Mouse (Mus musculus) embryonic facial prominence, embryonic 11.5 days (tissue): Measurements from ENCODE around the gene Rere. TPM values are rescaled to one million over a fixed set of nuclear protein-coding genes. Genes with fewer than 3 reads are reported as not detected.
"Not testable (repeated sequence)": the region's sequence is repeated elsewhere in the genome, so short reads cannot be mapped to it uniquely, and the experiment has no call there.

Experiments
- ATAC-seq: fragments of 200-750 bp; cut with Nextera tagmentation; replicated peaks from 2 replicates; pipeline ENCODE4 v1.8.0; 2017; ENCODE audit warnings: low read depth; ENCODE audit not compliant: insufficient number of reproducible peaks, low FRiP score, low TSS enrichment
- DNase-seq: peaks from one replicate; pipeline ENCODE4 v3.0.0-alpha.2; 2015; ENCODE audit warnings: low spot score
- H3K27ac ChIP-seq: fragments of 300-500 bp; sonication (generic); replicated peaks from 2 replicates; pipeline ENCODE4 v1.5.1; 2014; ENCODE audit warnings: mild to moderate bottlenecking, low read depth, low read length, control low read depth
- H3K27me3 ChIP-seq: fragments of 300-500 bp; sonication (generic); 2 replicates; pipeline ENCODE4 v1.6.1; 2014; ENCODE audit warnings: mild to moderate bottlenecking, low read length, moderate library complexity, mixed read lengths; ENCODE audit not compliant: control insufficient read depth, insufficient read depth
- H3K36me3 ChIP-seq: fragments of 300-500 bp; sonication (generic); replicated peaks from 2 replicates; pipeline ENCODE4 v1.6.1; 2014; ENCODE audit warnings: low read depth, mild to moderate bottlenecking, low read length, moderate library complexity, mixed read lengths; ENCODE audit not compliant: control insufficient read depth, insufficient read depth
- H3K4me1 ChIP-seq: fragments of 300-500 bp; sonication (generic); 2 replicates; pipeline ENCODE4 v1.6.1; 2014; ENCODE audit warnings: low read length, mixed read lengths; ENCODE audit not compliant: control insufficient read depth, insufficient read depth
- H3K4me2 ChIP-seq: fragments of 300-500 bp; sonication (generic); 2 replicates; pipeline ENCODE4 v1.6.1; 2014; ENCODE audit warnings: low read depth, mild to moderate bottlenecking, control low read depth, low read length, moderate library complexity
- H3K4me3 ChIP-seq: fragments of 300-500 bp; sonication (generic); 2 replicates; pipeline ENCODE4 v1.5.1; 2014; ENCODE audit warnings: low read depth, low read length, control low read depth
- H3K9ac ChIP-seq: fragments of 300-500 bp; sonication (generic); replicated peaks from 2 replicates; pipeline ENCODE4 v1.6.1; 2014; ENCODE audit warnings: mild to moderate bottlenecking, control low read depth, low read length
- H3K9me3 ChIP-seq: fragments of 300-500 bp; sonication (generic); replicated peaks from 2 replicates; pipeline ENCODE4 v1.6.1; 2016; ENCODE audit warnings: mild to moderate bottlenecking, low read length, inconsistent platforms, mixed read lengths; ENCODE audit not compliant: control insufficient read depth
- WGBS: fragments of 180-500 bp; shearing (Covaris S2); extraction: QIAGEN DNeasy Blood & Tissue Kit; methylation state at CpG from one replicate; pipeline ENCODE4 v1.1.7; 2014; 5-methylcytosine and 5-hydroxymethylcytosine counted together
- polyA plus RNA-seq: library from polyadenylated mRNA; unstranded; fragments of >200 nt; fragmentation: Nextera tagmentation; extraction: Ambion mirVana; gene quantifications from 2 replicates; pipeline ENCODE4 v1.2.1, GENCODE M21; 2014

Gene Rere
- polyA plus RNA-seq, 1 experiment from 2014 or later: 22.9 TPM

DNA sequence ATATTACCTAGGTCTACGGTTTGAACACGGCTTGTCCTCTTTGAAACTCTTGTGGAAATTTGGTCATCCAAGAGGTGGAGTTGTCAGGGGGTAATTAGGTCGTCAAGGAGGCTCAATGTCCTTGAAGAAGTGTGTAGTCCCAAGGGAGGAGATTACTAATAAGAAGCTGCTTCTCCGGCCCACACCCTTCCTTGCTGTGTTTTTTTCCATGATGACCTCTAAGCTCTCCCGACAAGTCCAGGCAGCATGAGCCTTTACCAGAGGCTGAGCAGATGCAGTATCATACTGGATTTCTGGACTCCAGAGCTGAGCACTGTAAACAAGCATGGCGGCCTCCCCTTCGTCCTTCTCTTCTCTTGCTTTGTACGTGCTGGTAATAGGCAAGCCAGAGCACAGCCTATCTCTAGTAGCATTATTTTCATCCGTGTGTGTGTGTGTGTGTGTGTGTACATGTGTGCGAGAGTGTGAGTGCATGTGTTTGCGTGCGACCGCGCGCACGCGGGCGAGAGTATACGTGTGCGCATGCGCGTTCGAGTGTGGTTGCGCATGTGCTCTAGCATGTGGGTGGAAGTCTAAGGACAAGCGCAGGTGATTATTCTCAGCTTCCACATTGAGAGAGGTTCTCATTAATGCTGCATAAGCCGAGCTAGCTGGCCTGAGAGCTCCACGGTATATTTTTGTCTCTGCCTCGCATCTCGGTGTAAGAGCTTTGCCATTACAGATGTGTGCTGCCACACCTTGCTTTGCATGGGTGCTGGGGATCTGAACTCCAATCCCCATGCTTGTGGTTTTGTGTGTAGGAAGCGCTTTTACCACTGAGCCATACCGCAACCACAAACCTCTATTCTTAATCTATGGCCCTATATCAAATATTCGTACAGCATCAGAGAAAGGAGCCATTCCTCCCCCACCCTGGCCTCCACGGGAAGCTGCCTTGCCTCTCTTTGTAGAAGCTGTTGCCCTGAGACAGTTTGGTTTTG lies 12.5 kb upstream of the Rere start:
- H3K36me3 ChIP-seq: no peaks in the 10 kb centered on the region
- no peak overlapping the region for H3K27ac ChIP-seq
- H3K4me3 ChIP-seq: no peak overlapping the region
- DNase-seq (no peak), ATAC-seq (no peak)
- no peaks in the 10 kb centered on the region for H3K9me3 ChIP-seq
- no peak overlapping the region for H3K9ac ChIP-seq
- peaks cover 6% of the 10 kb centered on the region for H3K4me1 ChIP-seq
- WGBS: 86% methylated on average over 33 of the region's 33 CpGs
- no peaks in the 10 kb centered on the region for H3K27me3 ChIP-seq
- H3K4me2 ChIP-seq: no peak overlapping the region

- H3K9ac ChIP-seq: peak overlapping the region; percentile 25; the same call in 1 of the 2 replicates
- DNase-seq (peak; percentile 46), ATAC-seq (no peak)
- H3K9me3 ChIP-seq: no peaks in the 10 kb centered on the region
- H3K4me3 ChIP-seq: no peak overlapping the region
- H3K4me1 ChIP-seq: peaks cover 6% of the 10 kb centered on the region
- 0 out of 2 replicates have a peak overlapping the region, but pooled peaks have one; percentile 20 for H3K27ac ChIP-seq
- 16% methylated on average over 7 of the region's 7 CpGs for WGBS
- no peaks in the 10 kb centered on the region for H3K27me3 ChIP-seq
- no peak overlapping the region for H3K4me2 ChIP-seq
- no peaks in the 10 kb centered on the region for H3K36me3 ChIP-seq
Observed at GRCm38 (mm10) chr4:150269679-150270078, 11.8 kb upstream of the Rere start.

- H3K9ac ChIP-seq, H3K27me3 ChIP-seq, H3K4me1 ChIP-seq, H3K4me3 ChIP-seq, H3K4me2 ChIP-seq, H3K27ac ChIP-seq, DNase-seq, H3K36me3 ChIP-seq, ATAC-seq, H3K9me3 ChIP-seq: not testable (repeated sequence)
- 75% methylated on average over 4 of the region's 4 CpGs for WGBS
Observed at GRCm38 (mm10) chr4:150270718-150271117, 10.7 kb upstream of the Rere start.

GRCm38 (mm10) chr4:150272725-150273124 lies 8.7 kb upstream of the Rere start:
- ATAC-seq (no peak), DNase-seq (peak; percentile 74)
- Histone ChIP-seq H3K4me2 (no peak overlapping the region), H3K27me3 (no peaks in the 10 kb centered on the region), H3K4me1 (peaks cover 6% of the 10 kb centered on the region), H3K4me3 (no peak overlapping the region), H3K27ac (0 out of 2 replicates have a peak overlapping the region, but pooled peaks have one; percentile 22), H3K9me3 (no peaks in the 10 kb centered on the region), H3K9ac (no peak overlapping the region; the same call in 1 of the 2 replicates), H3K36me3 (no peaks in the 10 kb centered on the region)
- 8% methylated on average over 9 of the region's 9 CpGs for WGBS

- Histone ChIP-seq H3K4me3 (no peak overlapping the region), H3K4me1 (peaks cover 6% of the 10 kb centered on the region; the same call in 1 of the 2 replicates), H3K36me3 (no peaks in the 10 kb centered on the region), H3K9ac (no peak overlapping the region), H3K27ac (no peak overlapping the region), H3K4me2 (no peak overlapping the region), H3K9me3 (no peaks in the 10 kb centered on the region), H3K27me3 (no peaks in the 10 kb centered on the region)
- no peak for DNase-seq
- no peak for ATAC-seq
- 85% methylated on average over 5 of the region's 5 CpGs for WGBS
Observed at GRCm38 (mm10) chr4:150275531-150275930, 5.9 kb upstream of the Rere start.

- H3K4me3 ChIP-seq, H3K9ac ChIP-seq, DNase-seq, H3K4me1 ChIP-seq, H3K27me3 ChIP-seq, H3K4me2 ChIP-seq, H3K9me3 ChIP-seq, H3K27ac ChIP-seq, H3K36me3 ChIP-seq, ATAC-seq: not testable (repeated sequence)
- WGBS: 88% methylated on average over 5 of the region's 7 CpGs
Observed at GRCm38 (mm10) chr4:150279336-150279735, 2.1 kb upstream of the Rere start.

DNA sequence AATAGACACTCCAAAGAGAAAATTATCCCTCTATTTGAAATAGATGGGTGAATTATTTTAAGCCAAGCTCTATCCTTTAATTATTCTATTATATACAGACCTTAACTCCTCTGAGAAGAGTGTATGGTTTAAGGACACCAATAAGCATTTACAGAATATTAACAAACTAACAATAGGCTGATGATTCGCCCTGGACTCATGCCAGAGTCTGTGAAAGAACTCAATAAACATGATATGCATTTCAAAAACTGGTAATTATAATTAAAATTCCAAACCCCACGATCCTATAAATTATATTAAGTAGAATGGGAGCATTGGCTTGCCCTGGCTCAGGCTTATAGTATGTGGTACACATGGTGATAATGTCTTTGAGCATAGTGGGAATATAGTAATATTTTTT lies 1.4 kb upstream of the Rere start:
- ATAC-seq (no peak), DNase-seq (no peak)
- Histone ChIP-seq H3K9ac (no peak overlapping the region), H3K27me3 (no peaks in the 10 kb centered on the region), H3K4me1 (no peaks in the 10 kb centered on the region; the same call in 1 of the 2 replicates), H3K27ac (peak overlapping the region; percentile 95; the same call in 1 of the 2 replicates), H3K36me3 (no peaks in the 10 kb centered on the region), H3K4me2 (no peak overlapping the region), H3K9me3 (no peaks in the 10 kb centered on the region), H3K4me3 (no peak overlapping the region)
- WGBS: 66% methylated on average over 2 of the region's 2 CpGs

- Histone ChIP-seq H3K9ac (no peak overlapping the region), H3K4me1 (no peaks in the 10 kb centered on the region; the same call in 1 of the 2 replicates), H3K27ac (peak overlapping the region; percentile 95), H3K9me3 (no peaks in the 10 kb centered on the region), H3K27me3 (no peaks in the 10 kb centered on the region), H3K36me3 (no peaks in the 10 kb centered on the region), H3K4me2 (peak overlapping the region; percentile 10; the same call in 1 of the 2 replicates), H3K4me3 (peak overlapping the region; percentile 100; the same call in 1 of the 2 replicates)
- DNase-seq (peak; percentile 36), ATAC-seq (no peak)
- WGBS: 35% methylated on average over 4 of the region's 4 CpGs
Observed at GRCm38 (mm10) chr4:150280459-150280858, 987 bp upstream of the Rere start.
